Comparison of ENCODE assay signal across 8 mouse cellular contexts in genomic region chr6:59412417-59413346, GRCm38 (mm10). TPM values are rescaled to one million over a fixed set of nuclear protein-coding genes. Genes with fewer than 3 reads are reported as not detected.
DNase-seq lines count a peak whose midpoint lies in the region; ATAC-seq and TF ChIP-seq lines count a peak whose summit lies in the region.

No protein-coding gene starts in this region.

- no peak for TF ChIP-seq CTCF in lung, adult 2 months (IDR thresholded peaks at IDR 0.05; ENCODE audit: insufficient read depth, low read length)
- no peak for TF ChIP-seq CTCF in brain, embryonic 14.5 days (IDR thresholded peaks at IDR 0.05; ENCODE audit: borderline replicate concordance, extremely low read depth, insufficient read depth, insufficient read length)

- no peak for DNase-seq in lung, adult 2 months
- DNase-seq in brain, embryonic 14.5 days (ENCODE audit: low read depth): peak; percentile 76
- DNase-seq in induced T-regulatory cell, adult 2 months (ENCODE audit: low read depth): peak; percentile 81
- no peak for DNase-seq in cerebellum, postnatal 4 days (ENCODE audit: low spot score in 2 of 2)
- no peak for DNase-seq in spleen, postnatal 14 days (ENCODE audit: low spot score in 2 of 2)
- no peak for DNase-seq in adrenal gland, adult (ENCODE audit: inconsistent age in 2 of 2, low spot score in 1 of 2)

- H3K9ac ChIP-seq in lung, embryonic 15.5 days: no peak overlapping the region
- H3K9ac ChIP-seq in stomach, embryonic 16.5 days (ENCODE audit: low read length): no peak overlapping the region

- H3K4me1 ChIP-seq in lung, embryonic 15.5 days: peaks cover 20% of the 10 kb centered on the region
- H3K4me1 ChIP-seq in lung, adult 2 months (ENCODE audit: control insufficient read depth, insufficient read depth, low read length): peaks cover 10% of the 10 kb centered on the region
- peaks cover 12% of the 10 kb centered on the region for H3K4me1 ChIP-seq in stomach, embryonic 16.5 days (ENCODE audit: control insufficient read depth, insufficient read depth, low read length)

- WGBS in lung, embryonic 15.5 days: 22% methylated on average over 13 of the region's 13 CpGs
- WGBS in lung, adult 2 months: 11% methylated on average over 13 of the region's 13 CpGs
- 24% methylated on average over 13 of the region's 13 CpGs for WGBS in stomach, embryonic 16.5 days

- no peak for TF ChIP-seq POLR2A in lung, adult 2 months (IDR thresholded peaks at IDR 0.05; ENCODE audit: borderline replicate concordance, extremely low read depth, low read depth, low read length)
- TF ChIP-seq POLR2A in brain, embryonic 14.5 days (IDR thresholded peaks at IDR 0.05; ENCODE audit: borderline replicate concordance, extremely low read depth, insufficient read depth, insufficient read length, poor library complexity, severe bottlenecking): no peak

- H3K27ac ChIP-seq in lung, embryonic 15.5 days: peak overlapping the region; percentile 80
- H3K27ac ChIP-seq in stomach, embryonic 16.5 days (ENCODE audit: low read length): peak overlapping the region; percentile 86

- no peaks in the 10 kb centered on the region for H3K27me3 ChIP-seq in lung, embryonic 15.5 days
- no peaks in the 10 kb centered on the region for H3K27me3 ChIP-seq in stomach, embryonic 16.5 days (ENCODE audit: control insufficient read depth, insufficient read depth, low read length)

- H3K4me2 ChIP-seq in lung, embryonic 15.5 days: peak overlapping the region; percentile 27
- peak overlapping the region; percentile 34 for H3K4me2 ChIP-seq in stomach, embryonic 16.5 days (ENCODE audit: low read depth, low read length)

- no peaks in the 10 kb centered on the region for H3K36me3 ChIP-seq in lung, embryonic 15.5 days
- no peaks in the 10 kb centered on the region for H3K36me3 ChIP-seq in stomach, embryonic 16.5 days (ENCODE audit: control insufficient read depth, insufficient read depth, low read length)

- peak; percentile 50; the same call in 1 of the 2 replicates for ATAC-seq in lung, embryonic 15.5 days (ENCODE audit: borderline replicate concordance, extremely low read depth, low FRiP score, low TSS enrichment)
- ATAC-seq in stomach, embryonic 16.5 days (ENCODE audit: insufficient read depth, low FRiP score): peak; percentile 71

- H3K9me3 ChIP-seq in lung, embryonic 15.5 days: no peaks in the 10 kb centered on the region
- H3K9me3 ChIP-seq in stomach, embryonic 16.5 days (replicated peaks; ENCODE audit: control insufficient read depth, low read length): no peaks in the 10 kb centered on the region

- H3K4me3 ChIP-seq in lung, embryonic 15.5 days: no peak overlapping the region
- H3K4me3 ChIP-seq in lung, adult 2 months (replicated peaks; ENCODE audit: extremely low read depth, low read depth, low read length): no peak overlapping the region
- no peak overlapping the region for H3K4me3 ChIP-seq in stomach, embryonic 16.5 days (replicated peaks; ENCODE audit: low read length)

RNA-seq across cellular contexts. Expression of gene Gprin3, which starts 13.4 kb away (rescaled TPM):
- 7.1 and 7.9 TPM in 2 replicates for polyA plus RNA-seq in lung, embryonic 15.5 days (2015; fragmentation: Nextera tagmentation; extraction: Ambion mirVana)
- polyA plus RNA-seq in lung, adult 2 months (2012; rRNA removed): 1.7 and 2.9 TPM in 2 replicates
- 0.69 and 1.5 TPM in 2 replicates for polyA plus RNA-seq in brain, embryonic 14.5 days (2012; rRNA removed)
- 4.4 and 4.6 TPM in 2 replicates for polyA plus RNA-seq in stomach, embryonic 16.5 days (2015; fragmentation: Nextera tagmentation; extraction: Ambion mirVana)

Comparison
In these comparisons a context has a peak if more than half of its experiments do, and no peak if none do; other contexts are left out.
1. DNase-seq: peak in brain, embryonic 14.5 days (single experiment) and induced T-regulatory cell, adult 2 months (single experiment); none in lung, adult 2 months (single experiment), cerebellum, postnatal 4 days (0 of 2), spleen, postnatal 14 days (0 of 2) and adrenal gland, adult (0 of 2).